Mouse (Mus musculus) embryo, embryonic 11 days (tissue): ENCODE measurements around the gene Olfml1.

Source experiments
- DNase-seq: peaks from one replicate; pipeline ENCODE4 v3.0.0-alpha.2; 2015

Gene Olfml1

DNA sequence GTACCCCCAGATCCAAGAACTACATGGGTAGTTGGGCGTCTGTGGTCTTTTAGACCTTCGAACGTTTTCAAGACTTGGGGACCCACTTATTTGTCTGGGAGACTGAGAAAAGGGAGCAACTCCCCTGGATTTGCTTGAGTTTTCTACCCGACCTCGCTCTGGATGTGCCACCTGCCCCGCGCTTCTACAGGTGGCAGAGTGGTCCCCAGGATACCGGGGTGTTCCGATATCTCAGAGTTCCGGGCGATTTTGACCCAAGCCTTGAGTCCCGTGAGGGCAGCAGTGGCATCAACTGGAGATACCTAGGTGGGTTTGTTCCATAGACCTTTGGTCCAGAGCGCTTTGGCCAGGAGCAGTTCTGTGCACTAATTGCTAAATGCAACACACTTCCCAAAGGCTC, 28.2 kb downstream of the Olfml1 start:
- no peak for DNase-seq

DNA sequence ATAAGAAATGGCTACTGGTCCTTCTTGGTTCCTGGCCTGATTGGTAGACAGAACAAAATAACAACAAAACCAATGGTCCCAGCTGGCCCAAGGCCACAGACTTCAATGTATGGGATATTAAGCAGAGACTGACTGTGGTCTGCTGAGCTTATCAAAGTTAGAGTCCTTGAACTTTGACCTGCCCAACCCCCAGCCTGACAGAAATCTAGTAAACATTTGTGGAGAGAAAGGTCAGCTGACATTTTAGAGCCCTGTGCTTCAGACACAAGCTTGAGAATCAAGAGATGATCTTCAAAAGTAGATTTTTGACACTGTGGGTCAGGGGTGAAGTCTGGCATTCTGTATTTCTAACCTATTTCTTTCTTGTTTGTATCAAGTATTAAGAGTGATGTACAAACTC, 29.5 kb downstream of the Olfml1 start:
- no peak for DNase-seq

GRCm38 (mm10) chr7:107597956-107598355, 30.7 kb downstream of the Olfml1 start:
- no peak for DNase-seq

GRCm38 (mm10) chr7:107600651-107601050, 33.4 kb downstream of the Olfml1 start:
- no peak for DNase-seq

GRCm38 (mm10) chr7:107602505-107602904, 35.3 kb downstream of the Olfml1 start:
- DNase-seq: no peak

- peak; percentile 6 for DNase-seq
These were observed 35.7 kb downstream of the Olfml1 start for GRCm38 (mm10) chr7:107602913-107603312.

- no peak for DNase-seq
These were observed 40.5 kb downstream of the Olfml1 start for GRCm38 (mm10) chr7:107607766-107608165.

GRCm38 (mm10) chr7:107609622-107610255, 42.5 kb downstream of the Olfml1 start:
- DNase-seq: no peak

GRCm38 (mm10) chr7:107610880-107611279, 43.6 kb downstream of the Olfml1 start:
- no peak for DNase-seq

- DNase-seq: peak; percentile 9
These were observed 51.1 kb downstream of the Olfml1 start for GRCm38 (mm10) chr7:107618028-107618992.

GRCm38 (mm10) chr7:107619225-107619624, 52.0 kb downstream of the Olfml1 start:
- peak; percentile 5 for DNase-seq

DNA sequence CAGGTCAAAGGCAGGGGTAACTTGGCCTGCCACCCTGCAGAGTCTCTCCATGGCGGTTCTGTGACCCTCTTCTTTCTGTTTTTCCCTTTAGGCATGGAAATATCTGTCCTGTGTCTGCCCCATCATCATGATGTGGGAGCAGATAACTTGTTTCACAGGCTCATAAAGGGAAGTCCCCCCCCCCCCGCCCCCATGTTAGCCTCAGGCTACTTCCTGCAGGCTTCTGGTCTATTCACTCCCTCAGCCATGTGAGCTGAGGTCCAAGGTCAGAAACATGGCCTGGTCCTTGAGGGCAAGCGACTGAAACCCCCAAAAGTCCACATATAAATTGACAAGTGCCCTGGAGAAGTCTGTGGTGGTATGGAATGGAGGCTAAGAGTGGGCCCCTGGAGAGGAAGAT, 52.9 kb downstream of the Olfml1 start:
- DNase-seq: no peak

- no peak for DNase-seq
These were observed 57.2 kb downstream of the Olfml1 start for GRCm38 (mm10) chr7:107624432-107624831.

DNA sequence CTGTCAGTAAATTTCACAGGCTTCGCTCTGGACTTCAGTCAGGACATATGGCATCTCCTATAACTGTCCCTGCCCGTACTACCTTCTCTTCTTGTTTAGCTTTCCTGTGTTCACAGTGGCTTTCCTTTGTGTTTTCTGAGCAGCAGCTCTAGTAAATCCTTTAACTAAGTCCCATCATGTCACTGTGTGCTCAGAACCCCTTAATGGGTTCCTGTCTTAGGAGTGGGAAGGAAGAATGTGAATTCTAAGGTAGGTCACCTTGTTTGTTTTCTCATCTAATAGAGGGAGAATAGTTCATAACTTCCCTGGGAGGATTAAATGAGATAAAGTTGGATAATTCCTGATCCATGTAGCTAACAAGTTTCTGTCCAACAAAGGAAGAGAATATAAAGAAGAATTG, 57.8 kb downstream of the Olfml1 start, which contains the start of gene 5330417H12Rik:
TSS of gene 5330417H12Rik (minus strand) at position 101 of the 400 bp plus-strand sequence.
- no peak for DNase-seq

GRCm38 (mm10) chr7:107625781-107626180, 58.5 kb downstream of the Olfml1 start:
- DNase-seq: no peak

- DNase-seq: no peak
These were observed 61.1 kb downstream of the Olfml1 start for GRCm38 (mm10) chr7:107628383-107628782.

- no peak for DNase-seq
These were observed 66.0 kb downstream of the Olfml1 start for GRCm38 (mm10) chr7:107633201-107633600.

GRCm38 (mm10) chr7:107637398-107637797, 70.2 kb downstream of the Olfml1 start:
- no peak for DNase-seq

DNA sequence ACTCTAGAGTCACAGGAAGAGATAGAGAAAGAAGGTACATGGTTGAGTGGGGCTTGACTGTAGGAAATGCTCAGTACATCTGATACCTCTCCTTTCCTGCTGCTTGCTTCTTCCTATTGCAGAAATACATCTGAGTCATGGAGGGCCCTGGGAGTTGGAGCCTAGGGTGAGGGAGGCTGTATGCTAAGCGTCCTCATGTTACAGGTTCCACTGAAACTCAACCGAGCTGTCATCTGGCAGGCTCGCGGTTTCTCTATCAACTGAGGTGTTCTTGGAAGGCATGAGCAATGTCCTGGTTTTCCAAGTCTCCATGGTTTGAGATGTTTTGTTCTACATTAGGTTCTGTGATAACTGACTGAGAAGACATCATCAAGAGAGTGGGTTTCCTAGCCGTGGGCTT, 70.8 kb downstream of the Olfml1 start:
- DNase-seq: no peak
